In the genomic region with DNA sequence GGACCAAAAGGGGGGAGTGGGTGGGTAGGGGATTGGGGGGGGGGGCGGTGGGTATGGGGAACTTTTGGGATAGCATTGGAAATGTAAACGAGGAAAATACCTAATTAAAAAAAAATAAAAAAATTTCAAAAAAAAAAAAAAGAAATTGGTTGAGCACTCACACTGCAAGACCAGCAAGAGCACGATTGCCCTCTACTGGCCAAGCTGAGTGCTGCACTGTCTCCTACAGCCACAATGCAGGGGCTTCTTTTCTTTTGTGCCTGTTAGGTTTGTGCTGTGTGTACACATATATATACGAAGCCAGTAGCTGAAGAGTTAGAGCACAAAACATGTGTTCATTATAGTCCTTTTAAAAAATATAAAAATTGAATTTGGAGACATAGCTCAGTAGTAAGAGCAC, we compare ENCODE assay signal across 11 mouse cellular contexts. TPM values are rescaled to one million over a fixed set of nuclear protein-coding genes. Genes with fewer than 3 reads are reported as not detected.
DNase-seq lines count a peak whose midpoint lies in the region; ATAC-seq and TF ChIP-seq lines count a peak whose summit lies in the region.
"Had no signal": no experiment of that assay in that cellular context is flagged by ENCODE, and none has a peak within 500 bp of the region (broad histone marks: within the 10 kb centered on the region; RNA-seq: fewer than 3 reads in every experiment).

No protein-coding gene starts in this region.

- H3K9ac ChIP-seq in forebrain, embryonic 11.5 days (ENCODE audit: low read length) = no peak overlapping the region
- no peak overlapping the region for H3K9ac ChIP-seq in forebrain, embryonic 15.5 days (replicated peaks)
- no peak overlapping the region for H3K9ac ChIP-seq in liver, embryonic 12.5 days
- H3K9ac ChIP-seq in forebrain, postnatal 0 days = no peak overlapping the region

- H3K4me2 ChIP-seq in forebrain, embryonic 11.5 days (ENCODE audit: low read depth, low read length, severe bottlenecking) = no peak overlapping the region
- no peak overlapping the region for H3K4me2 ChIP-seq in forebrain, embryonic 15.5 days (replicated peaks)
- no peak overlapping the region for H3K4me2 ChIP-seq in liver, embryonic 12.5 days
- no peak overlapping the region for H3K4me2 ChIP-seq in forebrain, postnatal 0 days (ENCODE audit: low read depth)

- peak; percentile 72 for DNase-seq in forebrain, embryonic 11.5 days (ENCODE audit: low spot score)
- DNase-seq in liver (peak; percentile 26), R1 (ENCODE audit: low read depth, low spot score) (peak; percentile 52)
- DNase-seq in forebrain, postnatal 0 days = peak; percentile 8
- DNase-seq in lung, postnatal 14 days = peak; percentile 5
- DNase-seq in c-Kit-positive CD71-positive TER-119-positive erythroid progenitor cells, embryonic 14.5 days (ENCODE audit: low spot score) = no peak

- no peaks in the 10 kb centered on the region for H3K4me1 ChIP-seq in forebrain, embryonic 11.5 days (replicated peaks; ENCODE audit: control insufficient read depth, insufficient read depth, low read length)
- H3K4me1 ChIP-seq in forebrain, embryonic 15.5 days = no peaks in the 10 kb centered on the region
- H3K4me1 ChIP-seq in liver, embryonic 12.5 days = no peaks in the 10 kb centered on the region
- H3K4me1 ChIP-seq in forebrain, postnatal 0 days (ENCODE audit: insufficient read depth) = no peaks in the 10 kb centered on the region

- 31% methylated on average over 4 of the region's 4 CpGs for WGBS in forebrain, embryonic 11.5 days
- 39% methylated on average over 4 of the region's 4 CpGs for WGBS in forebrain, embryonic 15.5 days
- WGBS in liver, embryonic 12.5 days (ENCODE audit: insufficient replicate concordance) = 16% methylated on average over 3 of the region's 4 CpGs
- 30% methylated on average over 4 of the region's 4 CpGs for WGBS in forebrain, postnatal 0 days

- no peaks in the 10 kb centered on the region for H3K27me3 ChIP-seq in forebrain, embryonic 11.5 days (ENCODE audit: control insufficient read depth, insufficient read depth, low read length)
- H3K27me3 ChIP-seq in forebrain, embryonic 15.5 days = no peaks in the 10 kb centered on the region
- no peaks in the 10 kb centered on the region for H3K27me3 ChIP-seq in liver, embryonic 12.5 days (replicated peaks)
- H3K27me3 ChIP-seq in forebrain, postnatal 0 days (ENCODE audit: insufficient read depth, low read length) = no peaks in the 10 kb centered on the region
- H3K27me3 ChIP-seq: Patski had no signal

- peak; percentile 52 for TF ChIP-seq CTCF in forebrain, postnatal 0 days (IDR thresholded peaks at IDR 0.05; ENCODE audit: low read depth)

- no peak overlapping the region for H3K27ac ChIP-seq in forebrain, embryonic 11.5 days (ENCODE audit: low read depth, low read length)
- no peak overlapping the region for H3K27ac ChIP-seq in forebrain, embryonic 15.5 days (replicated peaks)
- no peak overlapping the region for H3K27ac ChIP-seq in liver, embryonic 12.5 days
- no peak overlapping the region for H3K27ac ChIP-seq in forebrain, postnatal 0 days (ENCODE audit: low read depth, low read length)

- H3K4me3 ChIP-seq in forebrain, embryonic 11.5 days (ENCODE audit: low read depth, low read length) = no peak overlapping the region
- H3K4me3 ChIP-seq in forebrain, embryonic 15.5 days = no peak overlapping the region
- no peak overlapping the region for H3K4me3 ChIP-seq in liver, embryonic 12.5 days
- no peak overlapping the region for H3K4me3 ChIP-seq in forebrain, postnatal 0 days (ENCODE audit: low read depth, low read length)

- peak; percentile 63; the same call in 1 of the 2 replicates for ATAC-seq in forebrain, embryonic 11.5 days (replicated peaks; ENCODE audit: low FRiP score)
- ATAC-seq in forebrain, embryonic 15.5 days (replicated peaks) = no peak
- no peak for ATAC-seq in liver, embryonic 12.5 days
- no peak for ATAC-seq in forebrain, postnatal 0 days
- ATAC-seq: Patski had no signal

- H3K36me3 ChIP-seq in forebrain, embryonic 11.5 days (ENCODE audit: control insufficient read depth, insufficient read depth, low read length) = no peaks in the 10 kb centered on the region
- no peaks in the 10 kb centered on the region for H3K36me3 ChIP-seq in forebrain, embryonic 15.5 days
- no peaks in the 10 kb centered on the region for H3K36me3 ChIP-seq in liver, embryonic 12.5 days
- no peaks in the 10 kb centered on the region for H3K36me3 ChIP-seq in forebrain, postnatal 0 days (ENCODE audit: insufficient read depth)

- H3K9me3 ChIP-seq in forebrain, embryonic 11.5 days (ENCODE audit: control insufficient read depth, low read length) = no peaks in the 10 kb centered on the region
- H3K9me3 ChIP-seq in forebrain, embryonic 15.5 days = no peaks in the 10 kb centered on the region
- no peaks in the 10 kb centered on the region for H3K9me3 ChIP-seq in liver, embryonic 12.5 days (replicated peaks)
- no peaks in the 10 kb centered on the region for H3K9me3 ChIP-seq in forebrain, postnatal 0 days (ENCODE audit: low read length)

RNA-seq across cellular contexts. Expression of gene Mup20, which starts 55.6 kb away (rescaled TPM):
- polyA plus RNA-seq in forebrain, embryonic 11.5 days (2014; fragmentation: Nextera tagmentation; extraction: Ambion mirVana) = not detected in 2 replicates
- polyA plus RNA-seq in forebrain, embryonic 15.5 days (2015; fragmentation: Nextera tagmentation; extraction: Ambion mirVana) = not detected in 2 replicates
- not detected in 2 replicates for polyA plus RNA-seq in liver, embryonic 12.5 days (2016; fragmentation: Nextera tagmentation; extraction: Ambion mirVana)
- total RNA-seq in forebrain, postnatal 0 days (2014; rRNA removed) = not detected in 2 replicates
- not detected in 2 replicates for polyA plus RNA-seq in forebrain, postnatal 0 days (2015; fragmentation: Nextera tagmentation; extraction: Ambion mirVana)
- polyA plus RNA-seq: gonadal fat pad, adult 2 months; lung, embryonic 16.5 days; Patski had no signal
